Mouse (Mus musculus) hindbrain, postnatal 0 days (tissue): ENCODE results near the gene Frg2f1. TPM values are rescaled to one million over a fixed set of nuclear protein-coding genes. Genes with fewer than 3 reads are reported as not detected.

Experiments used
- ATAC-seq: fragments of 200-750 bp; cut with Nextera tagmentation; 2 replicates; pipeline ENCODE4 v1.8.0; 2017; ENCODE audit warnings: mild to moderate bottlenecking, moderate TSS enrichment, moderate library complexity
- DNase-seq: peaks from one replicate; pipeline ENCODE4 v3.0.0-alpha.2; 2015; ENCODE audit warnings: low spot score
- H3K27ac ChIP-seq: fragments of 300-500 bp; sonication (generic); 2 replicates; pipeline ENCODE4 v1.5.1; 2014; ENCODE audit warnings: mild to moderate bottlenecking
- H3K27me3 ChIP-seq: fragments of 300-500 bp; sonication (generic); 2 replicates; pipeline ENCODE4 v1.6.1; 2014; ENCODE audit warnings: low read length, mixed read lengths; ENCODE audit not compliant: insufficient read depth
- H3K36me3 ChIP-seq: fragments of 300-500 bp; sonication (generic); 2 replicates; pipeline ENCODE4 v1.6.1; 2014; ENCODE audit warnings: low read length, mixed read lengths; ENCODE audit not compliant: insufficient read depth
- H3K4me1 ChIP-seq: fragments of 300-500 bp; sonication (generic); 2 replicates; pipeline ENCODE4 v1.6.1; 2014; ENCODE audit warnings: antibody characterized with exemption, low read length, mixed read lengths; ENCODE audit not compliant: insufficient read depth
- H3K4me2 ChIP-seq: fragments of 300-500 bp; sonication (generic); 2 replicates; pipeline ENCODE4 v1.6.1; 2014; ENCODE audit warnings: low read depth, mild to moderate bottlenecking, low read length, moderate library complexity, mixed read lengths
- H3K4me3 ChIP-seq: fragments of 300-500 bp; sonication (generic); 2 replicates; pipeline ENCODE4 v1.5.1; 2014; ENCODE audit warnings: low read length
- H3K9ac ChIP-seq: fragments of 300-500 bp; sonication (generic); replicated peaks from 2 replicates; pipeline ENCODE4 v1.6.1; 2014; ENCODE audit warnings: mild to moderate bottlenecking, low read length, moderate library complexity, mixed read lengths
- H3K9me3 ChIP-seq: fragments of 300-500 bp; sonication (generic); 2 replicates; pipeline ENCODE4 v1.6.1; 2016; ENCODE audit warnings: low read length, mixed read lengths
- CTCF ChIP-seq: IDR thresholded peaks from 2 replicates; pipeline ENCODE4 v1.5.1; 2016; ENCODE audit warnings: antibody characterized with exemption, control low read depth, low read depth
- WGBS: fragments of 180-500 bp; shearing (Covaris S2); extraction: QIAGEN DNeasy Blood & Tissue Kit; methylation state at CpG from one replicate; pipeline ENCODE4 v1.1.7; 2014; 5-methylcytosine and 5-hydroxymethylcytosine counted together
- polyA plus RNA-seq: library from polyadenylated mRNA; unstranded; fragments of >200 nt; fragmentation: Nextera tagmentation; extraction: Ambion mirVana; gene quantifications from 2 replicates; pipeline ENCODE4 v1.2.1, GENCODE M21; 2015
- total RNA-seq: library from RNA; depleted of rRNA; stranded (reverse); fragments of >200 nt; gene quantifications from 2 replicates; pipeline ENCODE4 v1.2.3, GENCODE M21; 2014; rRNA removed

Frg2f1 gene
- total and polyA plus RNA-seq, 2 experiments from 2014 or later, result 11.2 to 13.5 TPM

GRCm38 (mm10) chr4:119498319-119498848, 40.9 kb downstream of the Frg2f1 start:
- Histone ChIP-seq H3K9me3 (no peaks in the 10 kb centered on the region), H3K4me2 (no peak overlapping the region), H3K4me3 (no peak overlapping the region), H3K9ac (no peak overlapping the region), H3K36me3 (no peaks in the 10 kb centered on the region), H3K27ac (no peak overlapping the region), H3K27me3 (no peaks in the 10 kb centered on the region), H3K4me1 (no peaks in the 10 kb centered on the region)
- DNase-seq, result no peak
- TF ChIP-seq CTCF, result no peak
- 67% methylated on average over 5 of the region's 5 CpGs for WGBS
- ATAC-seq, result no peak

DNA sequence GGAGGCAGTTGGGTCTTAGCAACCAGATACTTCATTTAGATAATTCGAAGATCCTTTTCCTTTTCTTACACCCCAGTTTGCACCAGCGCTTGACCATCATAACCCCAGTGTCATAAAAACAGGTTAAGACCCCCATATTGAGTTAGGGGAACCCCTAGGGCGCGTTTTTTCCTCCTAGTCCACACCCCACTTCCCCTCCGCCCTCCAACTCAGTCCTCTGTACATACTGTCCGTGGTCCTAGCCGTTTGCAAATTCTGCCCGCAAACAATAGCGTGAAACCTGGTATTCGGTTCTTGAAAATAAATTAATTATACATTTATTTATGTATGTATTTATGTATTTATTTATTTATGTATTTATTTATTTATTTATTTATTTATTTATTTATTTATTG, 46.4 kb downstream of the Frg2f1 start:
- TF ChIP-seq CTCF, result no peak
- DNase-seq (no peak), ATAC-seq (peak; percentile 4; the same call in 1 of the 2 replicates)
- Histone ChIP-seq H3K36me3 (no peaks in the 10 kb centered on the region), H3K9ac (peak overlapping the region; percentile 70), H3K27ac (peak overlapping the region; percentile 72), H3K27me3 (no peaks in the 10 kb centered on the region), H3K9me3 (no peaks in the 10 kb centered on the region), H3K4me2 (peak overlapping the region; percentile 64), H3K4me1 (no peaks in the 10 kb centered on the region), H3K4me3 (peak overlapping the region; percentile 64)
- 34% methylated on average over 10 of the region's 10 CpGs for WGBS

DNA sequence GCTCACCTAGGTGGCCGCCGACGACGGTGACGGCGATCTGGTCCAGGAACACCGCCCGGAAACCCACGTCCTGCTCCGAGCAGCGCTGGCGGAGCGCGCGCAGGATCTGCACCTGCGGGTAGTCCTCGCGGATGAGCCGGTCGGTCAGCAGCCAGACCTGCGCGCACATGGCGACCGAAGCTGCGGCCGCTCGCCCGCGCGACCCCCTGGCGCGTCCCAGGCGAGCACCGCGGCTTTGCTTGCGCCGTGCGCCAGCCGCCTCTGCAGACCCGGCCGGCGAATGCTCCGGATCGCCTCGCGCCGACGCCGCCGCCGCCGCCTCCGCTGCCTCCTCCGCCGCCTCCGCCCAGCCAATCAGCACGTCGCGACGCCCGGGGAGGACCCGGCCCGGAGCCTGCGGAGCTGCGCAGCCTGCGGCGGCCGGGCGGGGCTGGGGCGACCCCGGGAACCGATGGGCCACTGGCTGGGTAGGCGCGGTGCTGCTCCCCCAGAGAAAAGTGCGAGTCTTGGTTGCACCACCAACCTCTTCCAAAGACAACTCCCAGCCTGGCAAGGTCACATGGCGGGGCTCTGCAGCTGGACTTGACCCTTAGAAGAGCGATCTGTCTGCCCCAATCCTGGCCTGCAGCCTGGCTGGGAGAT, 46.9 kb downstream of the Frg2f1 start, which contains the start of gene Rimkla:
TSS of gene Rimkla (minus strand) at position 338 of the 642 bp plus-strand sequence.
- peak; percentile 83 for DNase-seq
- peak; percentile 87 for ATAC-seq
- Histone ChIP-seq H3K27ac (peak within 1 kb of the TSS; percentile 72), H3K4me2 (peak within 1 kb of the TSS; percentile 64), H3K4me3 (peak within 1 kb of the TSS; percentile 64), H3K27me3 (no peaks in the 10 kb centered on the region), H3K9ac (peak within 1 kb of the TSS; percentile 70), H3K4me1 (no peaks in the 10 kb centered on the region), H3K9me3 (no peaks in the 10 kb centered on the region), H3K36me3 (no peaks in the 10 kb centered on the region)
- TF ChIP-seq CTCF, result no peak
- WGBS, result 2% methylated on average over 62 of the region's 77 CpGs

GRCm38 (mm10) chr4:119490806-119491205, 48.5 kb downstream of the Frg2f1 start:
- Histone ChIP-seq H3K27me3 (no peaks in the 10 kb centered on the region), H3K4me1 (no peaks in the 10 kb centered on the region), H3K36me3 (no peaks in the 10 kb centered on the region), H3K9me3 (no peaks in the 10 kb centered on the region), H3K4me3 (no peak overlapping the region), H3K4me2 (no peak overlapping the region), H3K9ac (no peak overlapping the region), H3K27ac (no peak overlapping the region)
- TF ChIP-seq CTCF, result peak; percentile 73
- peak; percentile 78 for DNase-seq
- WGBS, result 71% methylated on average over 3 of the region's 3 CpGs
- no peak for ATAC-seq

- Histone ChIP-seq H3K4me3 (no peak overlapping the region), H3K4me1 (no peaks in the 10 kb centered on the region), H3K36me3 (no peaks in the 10 kb centered on the region), H3K4me2 (0 out of 2 replicates have a peak overlapping the region, but pooled peaks have one; percentile 10), H3K27ac (peak overlapping the region; percentile 11; the same call in 1 of the 2 replicates), H3K9ac (no peak overlapping the region), H3K9me3 (no peaks in the 10 kb centered on the region), H3K27me3 (no peaks in the 10 kb centered on the region)
- peak; percentile 57 for ATAC-seq
- peak; percentile 59 for DNase-seq
- no peak for TF ChIP-seq CTCF
- WGBS, result 50% methylated on average over 10 of the region's 10 CpGs
Measured at GRCm38 (mm10) chr4:119489666-119490065, 49.7 kb downstream of the Frg2f1 start.

DNA sequence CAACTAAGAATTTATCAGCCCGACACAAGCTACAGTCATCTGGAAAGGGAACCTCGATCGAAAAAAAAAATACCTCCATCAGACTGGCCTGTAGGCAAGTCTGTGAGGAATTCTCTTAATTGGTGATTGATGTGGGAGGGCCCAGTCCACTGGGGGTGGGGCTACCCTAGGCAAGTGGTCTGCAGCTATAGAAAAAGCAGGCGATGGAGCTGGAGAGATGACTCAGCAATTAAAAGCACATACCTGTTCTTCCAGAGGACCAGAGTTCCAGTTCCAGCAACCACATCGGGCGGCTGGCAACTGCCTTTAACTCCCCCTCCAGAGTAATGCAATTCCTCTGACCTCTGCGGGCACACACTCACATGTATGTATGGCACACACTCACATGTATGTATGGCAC, 54.4 kb downstream of the Frg2f1 start:
- H3K27ac ChIP-seq, result no peak overlapping the region
- no peak overlapping the region for H3K4me3 ChIP-seq
- 74% methylated on average over 7 of the region's 7 CpGs for WGBS
- TF ChIP-seq CTCF, result no peak
- DNase-seq (no peak), ATAC-seq (no peak)
- H3K9me3 ChIP-seq, result no peaks in the 10 kb centered on the region
- H3K9ac ChIP-seq, result no peak overlapping the region
- H3K4me2 ChIP-seq, result no peak overlapping the region
- H3K4me1 ChIP-seq, result no peaks in the 10 kb centered on the region
- H3K27me3 ChIP-seq, result no peaks in the 10 kb centered on the region
- no peaks in the 10 kb centered on the region for H3K36me3 ChIP-seq

GRCm38 (mm10) chr4:119483051-119483450, 56.3 kb downstream of the Frg2f1 start:
- WGBS, result 63% methylated on average over 9 of the region's 9 CpGs
- Histone ChIP-seq H3K4me2 (no peak overlapping the region), H3K27ac (no peak overlapping the region), H3K9me3 (no peaks in the 10 kb centered on the region), H3K4me1 (no peaks in the 10 kb centered on the region), H3K36me3 (no peaks in the 10 kb centered on the region), H3K9ac (no peak overlapping the region), H3K4me3 (no peak overlapping the region), H3K27me3 (no peaks in the 10 kb centered on the region)
- no peak for DNase-seq
- peak; percentile 10; the same call in 1 of the 2 replicates for ATAC-seq
- peak; percentile 29 for TF ChIP-seq CTCF

Other genes starting within 250 kb of the Frg2f1 start
- 376 and 481 TPM in 2 replicates for gene Ybx1, start 244.9 kb downstream of the Frg2f1 start, total RNA-seq
- 922 and 930 TPM in 2 replicates for gene Ybx1, start 244.9 kb downstream of the Frg2f1 start, polyA plus RNA-seq
- gene Ppih, start 219.0 kb downstream of the Frg2f1 start, total RNA-seq, result 27.4 and 29.9 TPM in 2 replicates
- 50.4 and 55.3 TPM in 2 replicates for gene Ppih, start 219.0 kb downstream of the Frg2f1 start, polyA plus RNA-seq
- gene Ccdc30, start 124.0 kb downstream of the Frg2f1 start, total RNA-seq, result 10.0 and 13.4 TPM in 2 replicates
- 23.1 and 24.3 TPM in 2 replicates for gene Ccdc30, start 124.0 kb downstream of the Frg2f1 start, polyA plus RNA-seq
- 12.1 and 14.1 TPM in 2 replicates for gene Ppcs, start 117.1 kb downstream of the Frg2f1 start, total RNA-seq
- 28.5 and 29.4 TPM in 2 replicates for gene Ppcs, start 117.1 kb downstream of the Frg2f1 start, polyA plus RNA-seq
- 0.11 TPM in 1 of 2 replicates, not detected in the other for gene Zmynd12, start 116.7 kb downstream of the Frg2f1 start, total RNA-seq
- gene Zmynd12, start 116.7 kb downstream of the Frg2f1 start, polyA plus RNA-seq, result 0.51 and 1.3 TPM in 2 replicates
- 39.8 and 43.1 TPM in 2 replicates for gene Rimkla, start 46.9 kb downstream of the Frg2f1 start, total RNA-seq
- 20.9 and 23.1 TPM in 2 replicates for gene Rimkla, start 46.9 kb downstream of the Frg2f1 start, polyA plus RNA-seq
- 32.4 and 32.7 TPM in 2 replicates for gene Foxj3, start 2.5 kb downstream of the Frg2f1 start, total RNA-seq
- 17.8 and 19.1 TPM in 2 replicates for gene Foxj3, start 2.5 kb downstream of the Frg2f1 start, polyA plus RNA-seq
- not detected in 2 replicates for gene Guca2a, start 98.2 kb upstream of the Frg2f1 start, total RNA-seq
- not detected in 2 replicates for gene Guca2a, start 98.2 kb upstream of the Frg2f1 start, polyA plus RNA-seq
- not detected in 2 replicates for gene Guca2b, start 119.4 kb upstream of the Frg2f1 start, total RNA-seq
- gene Guca2b, start 119.4 kb upstream of the Frg2f1 start, polyA plus RNA-seq, result not detected in 2 replicates
- 11.0 and 27.1 TPM in 2 replicates for gene Hivep3, start 194.3 kb upstream of the Frg2f1 start, total RNA-seq
- 14.0 and 15.1 TPM in 2 replicates for gene Hivep3, start 194.3 kb upstream of the Frg2f1 start, polyA plus RNA-seq